Mouse (Mus musculus) MEL (cell line): ENCODE data around the gene Syt1.

Experiments used
- CTCF ChIP-seq, 3 experiments: IDR thresholded peaks in 2 of 3; conservative IDR thresholded peaks in 1 of 3; 2 replicates each; pipeline ENCODE4 v1.5.1; 2011 to 2012; ENCODE audit warnings: low read length in 3 of 3, low read depth in 2 of 3, mild to moderate bottlenecking in 2 of 3, improper control_type of control experiment in 1 of 3, inconsistent platforms in 1 of 3, mixed read lengths in 1 of 3, moderate library complexity in 1 of 3; ENCODE audit not compliant: control insufficient read depth in 1 of 3, insufficient read depth in 1 of 3, poor library complexity in 1 of 3, severe bottlenecking in 1 of 3
- HCFC1 ChIP-seq: IDR thresholded peaks from 2 replicates; pipeline ENCODE4 v1.6.1; 2012; ENCODE audit warnings: low read depth, mild to moderate bottlenecking, inconsistent platforms, low read length, improper control_type of control experiment, moderate library complexity
- JUND ChIP-seq: IDR thresholded peaks from 2 replicates; pipeline ENCODE4 v1.6.1; 2011; ENCODE audit warnings: low read depth, mild to moderate bottlenecking, improper control_type of control experiment, low read length
- MAFK ChIP-seq: IDR thresholded peaks from 2 replicates; pipeline ENCODE4 v1.6.1; 2011; ENCODE audit warnings: low read depth, mild to moderate bottlenecking, low read length, improper control_type of control experiment, borderline replicate concordance
- MAX ChIP-seq: IDR thresholded peaks from 2 replicates; pipeline ENCODE4 v1.6.1; 2011; ENCODE audit warnings: low read length, improper control_type of control experiment
- MAZ ChIP-seq: IDR thresholded peaks from 2 replicates; pipeline ENCODE4 v1.6.1; 2012; ENCODE audit warnings: low read depth, mild to moderate bottlenecking, inconsistent platforms, low read length, improper control_type of control experiment
- POLR2A ChIP-seq, 2 experiments: IDR thresholded peaks; 2 replicates each; pipeline ENCODE4 v1.6.1; 2011 to 2012; ENCODE audit warnings: low read length in 2 of 2, mild to moderate bottlenecking in 2 of 2, control low read depth in 1 of 2, improper control_type of control experiment in 1 of 2, low read depth in 1 of 2, moderate library complexity in 1 of 2; ENCODE audit not compliant: control insufficient read depth in 1 of 2, insufficient read depth in 1 of 2, poor library complexity in 1 of 2
- POLR2AphosphoS5 ChIP-seq: IDR thresholded peaks from 2 replicates; pipeline ENCODE4 v1.6.1; 2012; ENCODE audit warnings: low read depth, borderline replicate concordance, mild to moderate bottlenecking, inconsistent platforms, low read length, moderate library complexity, mixed read lengths
- TCF12 ChIP-seq: IDR thresholded peaks from 2 replicates; pipeline ENCODE4 v1.6.1; 2014; ENCODE audit warnings: low read depth, mild to moderate bottlenecking, inconsistent platforms, low read length, improper control_type of control experiment, moderate library complexity
- USF1 ChIP-seq: IDR thresholded peaks from 2 replicates; pipeline ENCODE4 v1.6.1; 2014; ENCODE audit warnings: low read depth, mild to moderate bottlenecking, inconsistent platforms, low read length, improper control_type of control experiment, moderate library complexity
- ZMIZ1 ChIP-seq: IDR thresholded peaks from 2 replicates; pipeline ENCODE4 v1.6.1; 2012; ENCODE audit warnings: low read depth, mild to moderate bottlenecking, inconsistent platforms, low read length, improper control_type of control experiment, moderate library complexity

DNA sequence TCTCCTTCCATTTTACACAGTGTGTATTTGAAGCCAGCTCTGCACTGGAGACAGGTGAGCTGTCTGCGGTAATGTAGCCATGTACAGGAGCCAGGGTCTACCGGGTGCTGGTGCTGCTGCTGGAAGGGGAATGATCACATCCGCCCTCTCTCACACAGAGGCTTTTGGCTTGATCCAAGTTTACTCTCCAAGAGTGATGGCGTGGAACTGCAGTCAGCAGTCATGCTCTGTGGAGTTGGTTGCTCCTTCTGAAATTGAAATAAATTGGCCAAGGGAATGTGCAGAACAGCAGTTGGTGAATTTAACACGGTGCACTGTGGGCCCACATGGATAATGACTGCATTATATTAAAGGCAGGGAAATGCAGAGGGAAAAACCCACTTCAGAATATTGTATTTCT is 228.0 kb downstream of the Syt1 start:
- TF ChIP-seq TCF12 = no peak
- no peak for TF ChIP-seq CTCF (IDR thresholded peaks at IDR 0.05 in 2 of 3, conservative IDR thresholded peaks at IDR 0.05 in 1 of 3; ENCODE audit: control insufficient read depth in 1 of 3, insufficient read depth in 1 of 3, low read depth in 2 of 3, low read length in 3 of 3, poor library complexity in 1 of 3, severe bottlenecking in 1 of 3)
- no peak for TF ChIP-seq MAX
- no peak for TF ChIP-seq JUND
- no peak for TF ChIP-seq POLR2A (IDR thresholded peaks at IDR 0.05; ENCODE audit: control insufficient read depth in 1 of 2, insufficient read depth in 1 of 2, low read depth in 1 of 2, low read length in 2 of 2, poor library complexity in 1 of 2)
- no peak for TF ChIP-seq ZMIZ1
- TF ChIP-seq MAFK = no peak
- no peak for TF ChIP-seq HCFC1
- TF ChIP-seq POLR2AphosphoS5 = no peak
- TF ChIP-seq USF1 = no peak
- TF ChIP-seq MAZ = no peak
